Mouse (Mus musculus) MEL (cell line): ENCODE results near the gene Cited2.

Experiments used
- CTCF ChIP-seq, 3 experiments: IDR thresholded peaks in 2 of 3; conservative IDR thresholded peaks in 1 of 3; 2 replicates each; pipeline ENCODE4 v1.5.1; 2011 to 2012; ENCODE audit warnings: low read length in 3 of 3, low read depth in 2 of 3, mild to moderate bottlenecking in 2 of 3, improper control_type of control experiment in 1 of 3, inconsistent platforms in 1 of 3, mixed read lengths in 1 of 3, moderate library complexity in 1 of 3; ENCODE audit not compliant: control insufficient read depth in 1 of 3, insufficient read depth in 1 of 3, poor library complexity in 1 of 3, severe bottlenecking in 1 of 3
- USF1 ChIP-seq: IDR thresholded peaks from 2 replicates; pipeline ENCODE4 v1.6.1; 2014; ENCODE audit warnings: low read depth, mild to moderate bottlenecking, inconsistent platforms, low read length, improper control_type of control experiment, moderate library complexity
- ZC3H11A ChIP-seq: IDR thresholded peaks from 2 replicates; pipeline ENCODE4 v1.6.1; 2012; ENCODE audit warnings: low read depth, mild to moderate bottlenecking, inconsistent platforms, low read length, improper control_type of control experiment

GRCm38 (mm10) chr10:17710753-17711152, 12.3 kb upstream of the Cited2 start:
- TF ChIP-seq USF1, result no peak
- TF ChIP-seq CTCF (IDR thresholded peaks at IDR 0.05 in 2 of 3, conservative IDR thresholded peaks at IDR 0.05 in 1 of 3; ENCODE audit: control insufficient read depth in 1 of 3, insufficient read depth in 1 of 3, low read depth in 2 of 3, low read length in 3 of 3, poor library complexity in 1 of 3, severe bottlenecking in 1 of 3), result no peak
- no peak for TF ChIP-seq ZC3H11A
